Mouse (Mus musculus) MEL (cell line): ENCODE measurements around the gene Clasrp. TPM values are rescaled to one million over a fixed set of nuclear protein-coding genes. Genes with fewer than 3 reads are reported as not detected.
"Not testable (repeated sequence)": the region's sequence is repeated elsewhere in the genome, so short reads cannot be mapped to it uniquely, and the experiment has no call there.

Source experiments
- DNase-seq: peaks from one replicate; pipeline ENCODE4 v3.0.0; 2011; ENCODE audit warnings: low read depth, low spot score
- H3K27ac ChIP-seq: 2 replicates; pipeline ENCODE4 v1.5.1; 2012; ENCODE audit warnings: low read depth, mild to moderate bottlenecking, control low read depth, low read length, moderate library complexity; ENCODE audit not compliant: control insufficient read depth
- H3K27me3 ChIP-seq, 2 experiments: fragments of 150-350 bp in 1 of 2; sonication (generic) in 1 of 2; 2 replicates each; pipeline ENCODE4 v1.6.1; 2012; ENCODE audit warnings: low read length in 2 of 2, mild to moderate bottlenecking in 2 of 2, improper control_type of control experiment in 1 of 2, moderate library complexity in 1 of 2; ENCODE audit not compliant: insufficient read depth in 2 of 2, control insufficient read depth in 1 of 2
- H3K36me3 ChIP-seq, 2 experiments: 2 replicates each; pipeline ENCODE4 v1.6.1; 2012 to 2014; ENCODE audit warnings: low read length in 2 of 2, improper control_type of control experiment in 1 of 2, inconsistent platforms in 1 of 2, mild to moderate bottlenecking in 1 of 2; ENCODE audit not compliant: insufficient read depth in 2 of 2, control insufficient read depth in 1 of 2
- H3K4me1 ChIP-seq, 2 experiments: fragments of 150-350 bp in 1 of 2; sonication (generic) in 1 of 2; 2 replicates each; pipeline ENCODE4 v1.6.1; 2012; ENCODE audit warnings: low read length in 2 of 2, improper control_type of control experiment in 1 of 2, mild to moderate bottlenecking in 1 of 2; ENCODE audit not compliant: insufficient read depth in 2 of 2, control insufficient read depth in 1 of 2
- H3K4me3 ChIP-seq, 2 experiments: fragments of 150-350 bp in 1 of 2; sonication (generic) in 1 of 2; 2 replicates each; pipeline ENCODE4 v1.5.1; 2012; ENCODE audit warnings: low read depth in 2 of 2, low read length in 2 of 2, mild to moderate bottlenecking in 2 of 2, moderate library complexity in 2 of 2, control low read depth in 1 of 2, improper control_type of control experiment in 1 of 2; ENCODE audit not compliant: control insufficient read depth in 1 of 2, insufficient read depth in 1 of 2
- H3K79me2 ChIP-seq: 2 replicates; pipeline ENCODE4 v1.6.1; 2012; ENCODE audit warnings: mild to moderate bottlenecking, low read length, moderate library complexity; ENCODE audit not compliant: control insufficient read depth, poor library complexity, insufficient read depth
- H3K9ac ChIP-seq: 2 replicates; pipeline ENCODE4 v1.6.1; 2012; ENCODE audit warnings: low read depth, mild to moderate bottlenecking, control low read depth, low read length, moderate library complexity; ENCODE audit not compliant: control insufficient read depth, poor library complexity, severe bottlenecking
- H3K9me3 ChIP-seq: fragments of 150-350 bp; sonication (generic); replicated peaks from 2 replicates; pipeline ENCODE4 v1.6.1; 2012; ENCODE audit warnings: mild to moderate bottlenecking, low read length, improper control_type of control experiment, moderate library complexity; ENCODE audit not compliant: insufficient read depth
- BHLHE40 ChIP-seq: IDR thresholded peaks from 2 replicates; pipeline ENCODE4 v1.6.1; 2012; ENCODE audit warnings: low read depth, mild to moderate bottlenecking, inconsistent platforms, low read length, improper control_type of control experiment, borderline replicate concordance
- CHD1 ChIP-seq: IDR thresholded peaks from 2 replicates; pipeline ENCODE4 v1.6.1; 2012; ENCODE audit warnings: low read depth, mild to moderate bottlenecking, inconsistent platforms, low read length, improper control_type of control experiment
- E2F4 ChIP-seq: IDR thresholded peaks from 2 replicates; pipeline ENCODE4 v1.6.1; 2011; ENCODE audit warnings: low read depth, low read length, improper control_type of control experiment, borderline replicate concordance
- ELF1 ChIP-seq: IDR thresholded peaks from 2 replicates; pipeline ENCODE4 v1.6.1; 2014; ENCODE audit warnings: low read depth, mild to moderate bottlenecking, inconsistent platforms, low read length, improper control_type of control experiment, moderate library complexity
- GABPA ChIP-seq: IDR thresholded peaks from 2 replicates; pipeline ENCODE4 v1.6.1; 2012; ENCODE audit warnings: low read depth, mild to moderate bottlenecking, inconsistent platforms, low read length, improper control_type of control experiment, moderate library complexity
- KAT2A ChIP-seq: conservative IDR thresholded peaks from 2 replicates; pipeline ENCODE4 v1.6.1; 2012; ENCODE audit warnings: low read depth, low read length, improper control_type of control experiment, inconsistent platforms
- MAFK ChIP-seq: IDR thresholded peaks from 2 replicates; pipeline ENCODE4 v1.6.1; 2011; ENCODE audit warnings: low read depth, mild to moderate bottlenecking, low read length, improper control_type of control experiment, borderline replicate concordance
- MAX ChIP-seq: IDR thresholded peaks from 2 replicates; pipeline ENCODE4 v1.6.1; 2011; ENCODE audit warnings: low read length, improper control_type of control experiment
- MAZ ChIP-seq: IDR thresholded peaks from 2 replicates; pipeline ENCODE4 v1.6.1; 2012; ENCODE audit warnings: low read depth, mild to moderate bottlenecking, inconsistent platforms, low read length, improper control_type of control experiment
- MEF2A ChIP-seq: IDR thresholded peaks from 2 replicates; pipeline ENCODE4 v1.6.1; 2014; ENCODE audit warnings: low read depth, mild to moderate bottlenecking, inconsistent platforms, low read length, improper control_type of control experiment; ENCODE audit not compliant: poor library complexity, insufficient replicate concordance, severe bottlenecking; ENCODE audit errors: extremely low read depth
- MYC ChIP-seq: IDR thresholded peaks from 2 replicates; pipeline ENCODE4 v1.6.1; 2011; ENCODE audit warnings: low read depth, mild to moderate bottlenecking, low read length, improper control_type of control experiment, moderate library complexity
- NELFE ChIP-seq: IDR thresholded peaks from 2 replicates; pipeline ENCODE4 v1.6.1; 2011; ENCODE audit warnings: low read depth, low read length, improper control_type of control experiment
- POLR2A ChIP-seq, 2 experiments: IDR thresholded peaks; 2 replicates each; pipeline ENCODE4 v1.6.1; 2011 to 2012; ENCODE audit warnings: low read length in 2 of 2, mild to moderate bottlenecking in 2 of 2, control low read depth in 1 of 2, improper control_type of control experiment in 1 of 2, low read depth in 1 of 2, moderate library complexity in 1 of 2; ENCODE audit not compliant: control insufficient read depth in 1 of 2, insufficient read depth in 1 of 2, poor library complexity in 1 of 2
- RAD21 ChIP-seq: IDR thresholded peaks from 2 replicates; pipeline ENCODE4 v1.6.1; 2011; ENCODE audit warnings: mild to moderate bottlenecking, low read depth, low read length, improper control_type of control experiment
- RCOR1 ChIP-seq: IDR thresholded peaks from 2 replicates; pipeline ENCODE4 v1.6.1; 2012; ENCODE audit warnings: low read depth, mild to moderate bottlenecking, inconsistent platforms, low read length, improper control_type of control experiment
- SMC3 ChIP-seq: IDR thresholded peaks from 2 replicates; pipeline ENCODE4 v1.6.1; 2011; ENCODE audit warnings: low read depth, low read length, improper control_type of control experiment
- TAL1 ChIP-seq: IDR thresholded peaks from 2 replicates; pipeline ENCODE4 v1.6.1; 2012; ENCODE audit warnings: mild to moderate bottlenecking, inconsistent platforms, low read length, moderate library complexity, mixed read lengths
- TBP ChIP-seq: IDR thresholded peaks from 2 replicates; pipeline ENCODE4 v1.8.0; 2011; ENCODE audit warnings: low read depth, low read length, improper control_type of control experiment
- TCF12 ChIP-seq: IDR thresholded peaks from 2 replicates; pipeline ENCODE4 v1.6.1; 2014; ENCODE audit warnings: low read depth, mild to moderate bottlenecking, inconsistent platforms, low read length, improper control_type of control experiment, moderate library complexity
- USF2 ChIP-seq, 2 experiments: IDR thresholded peaks; 2 replicates each; pipeline ENCODE4 v1.6.1; 2011 to 2012; ENCODE audit warnings: improper control_type of control experiment in 2 of 2, low read length in 2 of 2, borderline replicate concordance in 1 of 2, inconsistent platforms in 1 of 2, low read depth in 1 of 2, mild to moderate bottlenecking in 1 of 2; ENCODE audit not compliant: insufficient read depth in 1 of 2
- ZKSCAN1 ChIP-seq: IDR thresholded peaks from 2 replicates; pipeline ENCODE4 v1.6.1; 2012; ENCODE audit warnings: low read depth, mild to moderate bottlenecking, inconsistent platforms, low read length, improper control_type of control experiment, moderate library complexity
- ZMIZ1 ChIP-seq: IDR thresholded peaks from 2 replicates; pipeline ENCODE4 v1.6.1; 2012; ENCODE audit warnings: low read depth, mild to moderate bottlenecking, inconsistent platforms, low read length, improper control_type of control experiment, moderate library complexity
- ZNF384 ChIP-seq: IDR thresholded peaks from 2 replicates; pipeline ENCODE4 v1.6.1; 2012; ENCODE audit warnings: low read depth, mild to moderate bottlenecking, inconsistent platforms, low read length, improper control_type of control experiment
- polyA plus RNA-seq, 2 experiments: library from polyadenylated mRNA; stranded (reverse) in 1 of 2; unstranded in 1 of 2; fragments of >175 nt in 1 of 2; fragments of >200 nt in 1 of 2; gene quantifications; 2 replicates each; pipeline versions ENCODE4 v1.2.1 to v1.2.4; 2012; ENCODE audit warnings: low replicate concordance in 2 of 2, low read depth in 1 of 2; ENCODE audit not compliant: insufficient read length in 2 of 2, insufficient read depth in 1 of 2, missing spikeins in 1 of 2
- total RNA-seq: library from RNA; depleted of rRNA; stranded (reverse); fragments of 300-350 nt; gene quantifications from 2 replicates; pipeline ENCODE4 v1.2.3, GENCODE M21; 2012

Clasrp gene
- total and polyA plus RNA-seq, 3 experiments: 31.1 to 62.2 TPM; not detected in 1

- Histone ChIP-seq H3K9ac (peak overlapping the region; percentile 56), H3K36me3 (peaks cover 0 to 12% of the 10 kb centered on the region in 2 experiments)
- TF ChIP-seq ZMIZ1 (peak; percentile 22; the same call in 1 of the 2 replicates), NELFE (0 out of 2 replicates have a peak, but pooled peaks have one; percentile 12), E2F4 (peak; percentile 10; the same call in 1 of the 2 replicates), TBP (peak; percentile 95), POLR2A (IDR thresholded peaks at IDR 0.05; ENCODE audit: control insufficient read depth in 1 of 2, insufficient read depth in 1 of 2, low read depth in 1 of 2, low read length in 2 of 2, poor library complexity in 1 of 2) (peak in 1 of 2 experiments; percentile 28; a peak in 1 of 4 replicates), ZNF384 (peak; percentile 79)
- TF ChIP-seq, all 39 proteins: peak for 6; not testable (repeated sequence) for 33
- not testable (repeated sequence) for H3K27me3 ChIP-seq, DNase-seq, H3K9me3 ChIP-seq
- Histone ChIP-seq H3K4me3 (peak overlapping the region; percentile 33 to 44; a peak in 2 of 4 replicates), H3K27ac (peak overlapping the region; percentile 71), H3K79me2 (peaks cover 23% of the 10 kb centered on the region), H3K4me1 (peaks cover 2 to 11% of the 10 kb centered on the region in 2 experiments; a peak in 1 of 4 replicates)
Observed at GRCm38 (mm10) chr7:19604606-19605214, 424 bp upstream of the Clasrp start.

GRCm38 (mm10) chr7:19603055-19603454 lies 1.2 kb downstream of the Clasrp start:
- no peak overlapping the region for H3K27ac ChIP-seq
- no peak for TF ChIP-seq MAX
- TF ChIP-seq TCF12: no peak
- TF ChIP-seq MYC: no peak
- TF ChIP-seq BHLHE40: no peak
- no peak for TF ChIP-seq TAL1
- no peak for TF ChIP-seq RAD21
- TF ChIP-seq GABPA: no peak
- no peak for TF ChIP-seq ZMIZ1
- no peak for TF ChIP-seq MAFK
- no peak for TF ChIP-seq ZKSCAN1
- TF ChIP-seq MEF2A: no peak
- no peak for TF ChIP-seq MAZ
- no peak for TF ChIP-seq CHD1
- no peak for TF ChIP-seq ELF1
- TF ChIP-seq KAT2A: no peak
- no peak for TF ChIP-seq SMC3
- no peak for TF ChIP-seq USF2 (IDR thresholded peaks at IDR 0.05; ENCODE audit: borderline replicate concordance in 1 of 2, insufficient read depth in 1 of 2, low read depth in 1 of 2, low read length in 2 of 2)
- no peak for TF ChIP-seq RCOR1
- TF ChIP-seq, all 39 proteins: peak for 0
- H3K4me3 ChIP-seq: peak overlapping the region; percentile 91 to 96
- H3K9me3 ChIP-seq: no peaks in the 10 kb centered on the region
- no peaks in the 10 kb centered on the region for H3K27me3 ChIP-seq
- peaks cover 23% of the 10 kb centered on the region for H3K79me2 ChIP-seq
- DNase-seq: no peak
- H3K36me3 ChIP-seq: peaks cover 0 to 12% of the 10 kb centered on the region in 2 experiments
- peak overlapping the region; percentile 87 for H3K9ac ChIP-seq
- peaks cover 2 to 11% of the 10 kb centered on the region in 2 experiments; a peak in 1 of 4 replicates for H3K4me1 ChIP-seq
